Mouse (Mus musculus): ENCODE measurements around the gene Cadm1. TPM values are rescaled to one million over a fixed set of nuclear protein-coding genes. Genes with fewer than 3 reads are reported as not detected.
A peak's percentile ranks its signal among the peaks of the same experiment; 100 is the strongest.

The Cadm1 gene
- total RNA-seq, 2 experiments from 2014 or later: 60.4 to 67.9 TPM

- no peak for DNase-seq (ENCODE audit: low spot score in 2 of 2)
These were observed 129.6 kb downstream of the Cadm1 start for GRCm38 (mm10) chr9:47659366-47660090.

- DNase-seq (ENCODE audit: low spot score in 2 of 2): no peak
These were observed 131.6 kb downstream of the Cadm1 start for GRCm38 (mm10) chr9:47661611-47662010.

- no peak for DNase-seq (ENCODE audit: low spot score in 2 of 2)
These were observed 139.2 kb downstream of the Cadm1 start for GRCm38 (mm10) chr9:47669206-47669605.

GRCm38 (mm10) chr9:47671617-47672016 is 141.6 kb downstream of the Cadm1 start:
- DNase-seq (ENCODE audit: low spot score in 2 of 2): no peak

- no peak for DNase-seq (ENCODE audit: low spot score in 2 of 2)
These were observed 145.1 kb downstream of the Cadm1 start for GRCm38 (mm10) chr9:47674766-47675713.

GRCm38 (mm10) chr9:47686881-47687280 is 156.9 kb downstream of the Cadm1 start:
- DNase-seq (ENCODE audit: low spot score in 2 of 2): no peak

- no peak for DNase-seq (ENCODE audit: low spot score in 2 of 2)
These were observed 157.6 kb downstream of the Cadm1 start for GRCm38 (mm10) chr9:47687604-47688003.

- DNase-seq (ENCODE audit: low spot score in 2 of 2): peak in 1 of 2 experiments; percentile 35
These were observed 158.3 kb downstream of the Cadm1 start for GRCm38 (mm10) chr9:47688297-47688696.

GRCm38 (mm10) chr9:47692911-47693310 is 162.9 kb downstream of the Cadm1 start:
- DNase-seq (ENCODE audit: low spot score in 2 of 2): no peak

- DNase-seq (ENCODE audit: low spot score in 2 of 2): peak in 1 of 2 experiments; percentile 39
These were observed 169.1 kb downstream of the Cadm1 start for GRCm38 (mm10) chr9:47699026-47699425.

GRCm38 (mm10) chr9:47700021-47700420 is 170.0 kb downstream of the Cadm1 start:
- DNase-seq (ENCODE audit: low spot score in 2 of 2): no peak

GRCm38 (mm10) chr9:47703026-47703876 is 173.3 kb downstream of the Cadm1 start:
- DNase-seq (ENCODE audit: low spot score in 2 of 2): no peak

GRCm38 (mm10) chr9:47706341-47706740 is 176.4 kb downstream of the Cadm1 start:
- no peak for DNase-seq (ENCODE audit: low spot score in 2 of 2)

- DNase-seq (ENCODE audit: low spot score in 2 of 2): no peak
These were observed 177.4 kb downstream of the Cadm1 start for GRCm38 (mm10) chr9:47707326-47707725.

GRCm38 (mm10) chr9:47708299-47708698 is 178.3 kb downstream of the Cadm1 start:
- peak; percentile 16 to 57 for DNase-seq (ENCODE audit: low spot score in 2 of 2)

GRCm38 (mm10) chr9:47710946-47711345 is 181.0 kb downstream of the Cadm1 start:
- no peak for DNase-seq (ENCODE audit: low spot score in 2 of 2)

- DNase-seq (ENCODE audit: low spot score in 2 of 2): no peak
These were observed 184.6 kb downstream of the Cadm1 start for GRCm38 (mm10) chr9:47714541-47714940.

GRCm38 (mm10) chr9:47715415-47715814 is 185.4 kb downstream of the Cadm1 start:
- DNase-seq (ENCODE audit: low spot score in 2 of 2): no peak

- no peak for DNase-seq (ENCODE audit: low spot score in 2 of 2)
These were observed 186.9 kb downstream of the Cadm1 start for GRCm38 (mm10) chr9:47716883-47717282.

GRCm38 (mm10) chr9:47727611-47728010 is 197.6 kb downstream of the Cadm1 start:
- DNase-seq (ENCODE audit: low spot score in 2 of 2): no peak

GRCm38 (mm10) chr9:47728852-47729251 is 198.9 kb downstream of the Cadm1 start:
- no peak for DNase-seq (ENCODE audit: low spot score in 2 of 2)
